Mouse (Mus musculus): ENCODE results near the gene Gabrp. TPM values are rescaled to one million over a fixed set of nuclear protein-coding genes. Genes with fewer than 3 reads are reported as not detected.

Gabrp gene
- total RNA-seq (2021): not detected

DNA sequence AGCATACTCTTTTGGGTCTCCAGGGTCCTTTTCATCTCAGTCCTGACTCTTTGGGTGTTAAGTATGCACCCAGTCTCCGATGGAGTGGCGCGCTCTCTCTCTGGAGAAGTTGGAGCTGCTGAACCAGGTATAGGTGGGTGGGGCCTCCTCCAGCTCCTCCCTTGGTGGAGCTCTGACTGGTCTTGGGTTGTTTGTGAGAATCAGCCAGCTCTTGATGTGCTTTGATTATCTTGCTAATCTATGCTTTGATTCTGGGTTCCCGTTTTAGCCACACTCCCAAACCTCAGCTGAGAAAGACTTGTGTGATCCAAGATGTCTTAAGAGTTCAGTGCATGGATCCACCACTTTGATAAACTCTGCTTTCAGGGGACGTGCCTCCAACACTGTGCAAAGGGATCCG lies at the start of gene Gabrp:
Gabrp (minus strand) TSS at position 101 of the 400 bp plus-strand sequence.
- no peak for DNase-seq (ENCODE audit: low spot score)
- intact Hi-C loops (cut with DNase I): no loop called here

DNA sequence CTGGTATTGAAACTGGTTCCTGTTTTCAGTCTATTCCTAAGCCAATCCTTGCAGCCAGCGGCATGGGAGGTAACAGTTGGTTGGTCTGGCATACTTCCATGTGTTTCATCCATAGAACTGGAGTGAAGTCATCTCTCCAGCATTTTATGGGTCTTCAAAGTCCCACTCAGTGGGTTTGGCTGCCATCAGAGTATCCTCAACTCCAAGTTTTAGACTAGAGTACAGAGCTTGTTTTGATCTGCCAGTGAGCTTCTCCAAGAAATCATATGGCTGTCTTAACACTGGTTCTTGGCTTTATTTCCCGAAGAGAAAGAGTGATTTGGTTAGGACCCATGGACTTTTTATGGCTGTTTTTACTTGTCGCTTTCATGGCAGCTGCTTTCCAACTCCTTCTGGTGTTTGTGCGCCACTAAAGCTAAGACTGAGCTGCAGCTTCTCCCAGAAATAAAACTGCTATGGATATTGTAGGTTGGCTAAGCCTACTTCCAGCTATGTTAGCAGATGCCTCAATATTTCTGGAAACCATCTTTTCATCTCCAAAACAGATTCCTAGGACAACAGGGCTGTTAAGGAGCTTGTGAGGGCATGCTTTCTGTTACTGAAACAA lies 48.5 kb upstream of the Gabrp start:
- no peak for DNase-seq (ENCODE audit: low spot score)
- intact Hi-C loops (cut with DNase I): no loop called here

DNA sequence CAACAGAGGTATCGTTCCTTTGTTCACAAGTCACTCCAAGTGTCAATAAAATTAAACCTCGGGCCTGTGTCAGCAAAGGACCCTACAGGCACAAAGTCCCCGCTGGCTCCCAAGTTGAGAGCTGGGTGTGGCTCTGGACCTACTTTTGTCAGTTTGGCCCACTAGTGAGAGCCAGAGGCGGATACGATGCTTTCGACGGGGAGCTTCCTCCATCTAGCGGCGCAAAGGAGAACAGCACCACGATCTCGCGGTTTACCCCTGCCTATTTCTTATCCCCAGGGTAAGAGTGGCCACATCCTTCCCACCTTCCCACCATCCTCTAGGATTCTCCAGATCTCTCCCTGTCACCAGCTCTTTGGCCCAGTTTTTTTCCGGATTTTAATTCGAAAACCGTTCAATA lies 35.5 kb upstream of the Gabrp start:
- DNase-seq (ENCODE audit: low spot score): peak; percentile 21
- intact Hi-C loops (cut with DNase I): loop anchor here (1.0 kb wide), 1 partner anchor 438 kb away; no protein-coding TSS in a partner anchor

DNA sequence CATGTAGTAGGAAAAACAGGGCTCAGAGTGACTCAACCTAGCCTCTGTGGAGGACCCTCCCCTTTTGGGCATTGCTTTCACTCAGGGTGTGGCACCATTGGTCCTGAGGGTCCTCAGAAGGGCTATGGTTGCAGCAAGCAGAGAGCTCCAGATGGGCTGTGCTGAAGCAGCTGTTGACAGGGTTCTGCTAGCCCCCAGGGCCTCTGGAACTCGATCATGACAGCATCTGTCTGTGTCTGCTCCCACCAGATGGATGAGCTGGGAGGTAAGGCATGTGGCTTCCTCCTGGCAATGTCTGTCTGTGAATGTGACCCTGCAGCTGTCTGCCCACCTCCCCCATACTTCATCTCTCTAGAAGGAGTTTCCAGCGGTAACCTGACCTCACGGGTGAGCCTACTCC lies 29.0 kb upstream of the Gabrp start:
- intact Hi-C loops (cut with DNase I): no loop called here
- no peak for DNase-seq (ENCODE audit: low spot score)

DNA sequence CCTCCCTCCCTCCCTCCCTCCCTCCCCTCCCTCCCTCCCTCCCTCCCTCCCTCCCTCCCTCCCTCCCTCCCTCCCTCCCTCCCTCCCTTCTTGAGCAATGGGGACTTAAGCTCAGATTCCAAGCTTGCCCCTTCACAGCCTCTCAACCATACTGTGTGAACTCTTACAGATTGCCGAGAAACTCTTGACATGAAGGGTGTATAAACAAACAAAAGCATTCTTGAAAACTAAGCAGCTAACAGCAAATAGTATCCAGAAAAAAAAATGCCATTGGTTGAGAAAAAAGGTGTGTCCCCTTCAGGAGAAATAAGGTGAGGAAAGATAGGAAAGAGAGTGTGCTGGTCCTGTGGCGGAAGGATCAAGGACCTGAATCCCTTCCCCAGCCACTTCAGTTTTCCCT lies 24.4 kb upstream of the Gabrp start:
- intact Hi-C loops (cut with DNase I): no loop called here

DNA sequence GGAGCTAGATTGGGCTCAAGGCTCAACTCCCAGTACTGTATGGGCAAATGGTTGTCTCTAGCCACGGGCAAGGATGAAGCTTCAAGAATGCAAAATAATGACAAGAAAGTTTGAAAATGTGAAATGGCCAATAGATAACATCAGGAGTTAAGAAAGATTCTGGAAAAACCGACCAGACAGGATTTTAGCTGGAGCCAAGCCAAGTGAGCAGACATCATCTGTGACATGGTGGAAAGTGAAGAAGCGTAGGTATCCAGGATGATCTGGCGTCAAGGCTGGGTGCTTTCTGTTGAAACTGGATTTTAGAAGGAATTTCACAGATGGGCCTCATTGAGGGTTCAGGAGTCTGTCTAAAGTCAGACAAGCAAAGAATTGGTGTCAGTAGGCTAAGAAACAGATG lies 20.2 kb upstream of the Gabrp start, which contains the start of gene D130052B06Rik:
D130052B06Rik (plus strand) TSS at position 317 of the 400 bp plus-strand sequence.
- intact Hi-C loops (cut with DNase I): no loop called here
- DNase-seq (ENCODE audit: low spot score): no peak

More for the DNA sequence above, 24.4 kb upstream of the Gabrp start:
- no peak for DNase-seq (ENCODE audit: low spot score)

DNA sequence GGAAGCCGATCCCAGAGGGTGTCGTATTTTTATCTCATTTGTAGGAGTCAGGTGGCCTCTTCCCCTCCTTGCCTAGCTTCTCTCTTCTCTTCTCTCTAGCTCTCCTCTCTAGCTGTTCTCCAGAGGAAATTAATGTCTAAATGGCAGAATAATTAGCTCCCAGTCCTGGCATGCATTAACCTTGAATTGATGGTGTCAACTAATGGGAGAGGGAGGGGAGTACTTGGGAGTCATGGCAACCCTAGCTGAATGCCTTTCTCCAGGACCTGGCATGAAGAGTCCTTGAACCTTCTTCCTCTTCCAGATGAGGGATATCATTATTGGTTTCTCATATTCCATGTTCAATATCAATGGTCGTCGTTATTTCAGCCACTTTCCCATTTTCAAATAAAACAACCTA lies 17.9 kb upstream of the Gabrp start:
- intact Hi-C loops (cut with DNase I): no loop called here
- DNase-seq (ENCODE audit: low spot score): no peak

DNA sequence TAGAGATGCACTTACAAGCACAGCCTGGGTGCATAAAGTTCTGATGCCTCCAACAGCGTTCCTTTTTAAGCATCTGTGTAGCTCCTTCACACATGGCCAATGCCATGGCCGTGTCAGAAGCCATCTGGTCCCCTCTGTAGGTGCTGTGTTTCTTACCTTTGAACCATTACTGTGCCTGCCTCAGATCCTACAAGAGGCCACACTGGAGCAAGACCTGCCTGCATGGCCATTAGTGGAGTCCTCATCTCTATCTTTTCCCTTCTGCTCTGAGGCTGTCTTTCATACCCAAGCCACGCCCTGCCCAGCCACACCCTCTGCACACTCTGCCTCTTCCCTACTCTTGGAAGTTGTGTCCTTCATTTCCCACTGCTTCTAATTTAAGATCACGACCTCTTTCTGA lies 14.1 kb upstream of the Gabrp start:
- intact Hi-C loops (cut with DNase I): no loop called here
- no peak for DNase-seq (ENCODE audit: low spot score)

DNA sequence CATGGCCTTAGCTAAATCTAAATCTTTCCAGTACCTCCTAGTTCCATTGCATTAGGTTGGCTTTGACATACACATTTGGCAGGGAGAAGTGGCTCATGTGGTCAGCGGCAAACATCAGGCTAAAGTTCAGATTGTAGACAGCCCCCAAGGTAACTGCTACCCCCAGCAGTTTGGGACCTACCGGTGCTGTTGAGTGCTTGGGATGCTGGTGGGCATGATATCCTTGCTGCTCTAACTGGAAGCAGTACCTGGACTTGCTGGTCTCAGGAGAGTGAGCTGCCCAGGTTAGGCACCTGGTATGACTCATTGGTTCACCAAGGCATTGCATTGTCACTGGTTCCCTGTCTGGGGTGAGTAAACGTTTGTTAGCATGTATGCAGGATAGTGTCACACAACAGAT lies 12.0 kb upstream of the Gabrp start:
- no peak for DNase-seq (ENCODE audit: low spot score)
- intact Hi-C loops (cut with DNase I): no loop called here

DNA sequence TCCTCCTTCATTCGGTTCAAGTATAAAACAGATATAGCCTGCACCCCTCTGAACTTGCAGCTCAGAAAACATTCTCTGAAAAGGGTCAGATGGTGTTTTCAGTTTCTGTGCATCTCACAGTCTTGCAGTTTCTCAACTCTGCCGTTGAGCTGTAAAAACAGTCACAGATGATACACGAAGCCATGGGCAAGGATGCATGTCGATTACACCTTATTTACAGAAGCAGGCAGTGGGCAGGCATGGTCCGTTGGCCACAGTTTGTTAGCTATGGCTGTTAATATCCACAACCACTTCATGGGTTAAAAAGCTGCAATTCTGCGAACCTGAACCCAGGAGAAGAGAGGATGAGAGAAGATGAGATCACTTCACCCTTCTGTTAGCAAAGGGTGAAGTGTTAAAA lies 7.9 kb upstream of the Gabrp start:
- intact Hi-C loops (cut with DNase I): no loop called here

DNA sequence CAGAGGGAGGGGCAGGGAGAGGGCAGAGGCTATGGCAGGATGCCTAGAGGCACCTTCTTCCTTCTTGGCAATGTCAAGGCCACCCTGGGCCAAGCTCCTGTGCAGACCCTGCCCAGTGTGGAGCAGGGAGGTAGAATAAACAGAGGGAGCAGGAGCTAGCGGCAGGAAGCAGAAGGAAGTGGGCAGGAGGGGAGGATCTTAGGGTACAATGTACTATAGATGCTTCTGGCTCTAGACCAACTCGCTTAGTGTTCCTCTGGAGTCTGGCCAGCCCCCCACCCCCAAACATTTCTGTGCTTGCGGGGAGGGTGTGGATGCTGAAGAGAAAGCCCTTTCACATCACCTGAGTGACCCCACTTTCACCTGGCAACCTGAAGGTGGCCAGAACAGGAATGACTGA lies 862 bp upstream of the Gabrp start:
- DNase-seq (ENCODE audit: low spot score): no peak
- intact Hi-C loops (cut with DNase I): no loop called here

More for the DNA sequence above, 7.9 kb upstream of the Gabrp start:
- no peak for DNase-seq (ENCODE audit: low spot score)

DNA sequence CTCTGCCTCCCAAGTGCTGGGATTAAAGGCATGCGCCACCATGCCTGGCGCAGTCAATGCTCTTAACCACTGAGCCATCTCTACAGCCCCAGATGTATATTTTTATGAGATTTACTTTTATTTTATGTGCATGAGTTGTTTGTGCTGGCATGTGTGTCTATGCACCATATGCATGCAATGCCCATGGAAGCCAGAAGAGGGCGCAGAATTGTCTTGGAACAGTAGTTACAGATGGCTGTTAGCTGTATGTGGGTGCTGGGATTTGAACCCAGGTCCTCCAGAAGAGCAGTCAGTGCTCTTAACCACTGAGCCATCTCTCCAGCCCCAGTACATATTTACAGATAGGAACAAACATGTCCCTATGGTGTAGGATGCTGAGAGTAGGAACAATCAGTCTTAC lies 3.8 kb downstream of the Gabrp start:
- DNase-seq (ENCODE audit: low spot score): no peak
- intact Hi-C loops (cut with DNase I): no loop called here

DNA sequence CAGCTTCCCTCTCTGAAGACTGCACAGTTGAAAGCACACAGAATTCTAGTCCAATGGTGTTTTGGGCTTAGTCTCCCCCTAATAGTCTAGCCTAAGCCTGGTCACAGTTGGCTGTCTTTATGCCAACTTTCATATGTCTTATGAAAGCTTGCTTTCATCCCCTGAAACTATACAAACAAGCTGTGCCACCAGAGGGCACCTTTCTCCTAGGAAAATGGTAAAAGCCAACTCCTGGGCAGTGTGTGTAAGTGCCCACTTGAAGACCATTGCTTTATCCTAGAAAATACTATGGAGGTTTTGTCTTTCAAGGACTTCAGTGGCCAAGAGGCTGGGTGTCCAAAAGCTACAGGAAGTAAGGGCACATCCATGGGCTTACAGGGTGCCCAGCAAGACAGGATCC lies 8.3 kb downstream of the Gabrp start:
- no peak for DNase-seq (ENCODE audit: low spot score)
- intact Hi-C loops (cut with DNase I): no loop called here

DNA sequence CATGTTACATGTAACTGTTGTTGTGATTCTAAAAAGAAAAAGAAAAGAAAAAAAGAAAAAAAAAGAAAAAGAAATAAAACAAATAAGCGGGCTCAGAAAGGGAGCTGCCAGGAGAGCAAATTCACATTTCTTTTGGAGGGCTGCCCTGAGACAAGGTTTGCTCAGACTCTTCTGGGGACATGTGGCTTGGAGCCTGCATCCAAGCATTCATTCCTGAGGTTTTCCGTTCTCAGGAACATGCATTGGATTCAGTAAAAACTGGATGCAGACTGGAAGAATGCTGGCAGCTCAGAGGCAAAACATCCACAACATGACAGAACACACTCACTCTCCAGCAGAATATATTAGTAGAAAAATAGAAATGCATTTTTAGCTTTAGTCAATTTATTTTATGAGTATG lies 14.8 kb downstream of the Gabrp start:
- DNase-seq (ENCODE audit: low spot score): no peak

DNA sequence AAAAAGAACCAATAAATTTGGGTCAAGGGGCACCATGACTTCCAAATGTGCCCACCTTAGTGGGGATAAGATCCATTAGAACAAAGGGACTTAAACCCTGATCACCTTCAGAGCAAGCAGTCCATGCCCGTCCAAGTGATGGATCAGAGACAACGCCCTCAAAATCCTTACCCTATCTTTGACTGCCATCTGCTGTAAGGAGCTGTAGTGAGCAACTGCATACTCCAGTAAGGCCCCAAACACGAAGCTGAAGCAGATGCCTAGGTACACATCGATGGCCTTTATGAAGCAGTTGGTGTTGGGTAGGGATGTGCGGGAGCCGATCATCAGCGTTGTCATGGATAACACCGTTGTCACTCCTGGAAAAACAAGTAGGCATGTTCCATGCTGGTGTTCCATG lies 24.6 kb downstream of the Gabrp start:
- DNase-seq (ENCODE audit: low spot score): no peak

More for the DNA sequence above, 14.8 kb downstream of the Gabrp start:
- intact Hi-C loops (cut with DNase I): no loop called here

DNA sequence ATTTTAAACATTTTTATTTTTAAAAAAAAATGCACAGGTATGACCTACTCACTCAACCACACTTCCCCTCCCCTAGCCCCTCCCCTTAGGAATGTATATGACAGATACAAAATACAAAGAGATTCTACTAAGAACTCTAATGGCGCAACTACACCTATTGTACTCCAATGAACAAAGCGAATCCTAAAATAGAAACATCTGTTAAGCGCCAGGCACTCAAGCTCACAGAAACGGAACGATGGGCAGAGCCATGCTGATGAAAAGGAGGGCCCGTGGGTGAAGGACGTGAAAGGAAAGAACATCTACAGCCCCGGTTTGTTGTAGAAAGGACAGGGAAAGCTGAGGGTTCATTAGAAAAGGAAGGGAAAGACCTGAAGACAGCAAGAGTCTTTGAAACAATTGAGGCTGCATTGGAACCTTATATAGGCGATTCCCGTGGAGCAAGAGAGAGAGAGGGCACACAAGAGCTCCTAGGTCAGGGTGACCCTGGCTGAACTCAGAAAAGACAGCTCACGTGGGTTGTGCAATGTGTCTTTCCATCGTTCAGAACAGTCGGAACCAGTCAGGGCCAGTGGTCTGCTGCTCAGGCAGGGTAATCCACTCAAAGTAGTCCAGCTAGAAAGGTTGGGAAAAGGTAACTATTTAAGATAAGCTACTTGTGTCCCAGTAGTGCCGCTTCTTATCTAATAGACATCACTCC lies 27.7 kb downstream of the Gabrp start:
- no peak for DNase-seq (ENCODE audit: low spot score)
- intact Hi-C loops (cut with DNase I): no loop called here

More for the DNA sequence above, 24.6 kb downstream of the Gabrp start:
- intact Hi-C loops (cut with DNase I): no loop called here

DNA sequence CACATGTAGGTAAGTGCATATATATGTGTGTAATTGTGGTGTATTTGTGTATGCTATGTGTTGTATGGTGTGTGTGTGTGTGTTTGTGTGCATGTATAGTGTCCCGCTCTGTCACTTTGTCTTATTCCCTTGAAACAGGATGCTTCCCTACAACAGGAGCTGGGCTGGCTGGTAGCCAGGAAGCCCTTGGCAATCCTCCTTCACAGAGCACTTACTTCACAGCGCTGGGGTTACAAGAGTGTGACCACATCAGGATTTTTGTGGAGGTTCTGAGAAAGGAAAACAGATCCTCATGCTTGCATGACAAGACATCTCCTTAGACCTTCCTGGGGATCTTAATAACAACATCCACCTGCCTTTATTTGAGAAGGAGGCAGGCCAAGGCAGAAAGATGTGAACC lies 31.4 kb downstream of the Gabrp start:
- no peak for DNase-seq (ENCODE audit: low spot score)
- intact Hi-C loops (cut with DNase I): no loop called here

DNA sequence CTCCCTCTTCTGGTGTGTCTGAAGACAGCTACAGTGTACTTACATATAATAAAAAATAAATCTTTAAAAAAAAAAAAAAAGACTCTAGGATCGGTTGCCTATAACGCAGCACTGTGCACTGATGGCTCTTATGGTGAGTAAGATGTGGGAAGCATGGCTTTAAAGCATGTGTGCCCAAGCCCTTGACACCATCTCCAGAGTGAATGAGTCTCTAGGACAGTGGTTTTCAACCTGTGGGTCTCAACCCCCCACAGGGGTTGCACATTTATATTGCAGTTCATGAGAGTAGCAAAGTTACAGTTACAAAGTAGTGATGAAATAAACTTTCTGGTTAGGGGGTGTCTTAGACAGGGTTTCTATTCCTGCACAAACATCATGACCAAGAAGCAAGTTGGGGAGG lies 33.8 kb downstream of the Gabrp start:
- no peak for DNase-seq (ENCODE audit: low spot score)
- intact Hi-C loops (cut with DNase I): no loop called here

DNA sequence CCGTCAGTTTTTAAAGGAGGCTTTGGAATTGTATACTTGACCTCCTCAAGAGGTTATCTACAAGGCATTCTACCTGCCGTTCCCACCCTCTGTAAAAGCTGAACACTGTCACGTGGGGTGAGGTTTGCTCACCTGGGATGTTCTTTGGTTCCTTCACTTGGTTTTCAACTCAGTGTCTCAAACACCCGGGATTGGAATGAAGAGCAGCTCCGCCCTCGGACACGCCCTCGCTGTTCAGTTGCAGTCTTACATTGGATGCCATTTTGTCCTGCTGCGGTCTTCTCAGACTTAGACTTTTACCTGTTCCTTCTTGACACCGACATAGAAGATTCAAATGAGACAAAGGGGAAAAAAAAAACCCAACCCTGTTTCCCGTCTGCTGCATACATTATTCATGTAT lies 34.6 kb downstream of the Gabrp start:
- intact Hi-C loops (cut with DNase I): no loop called here
- no peak for DNase-seq (ENCODE audit: low spot score)

DNA sequence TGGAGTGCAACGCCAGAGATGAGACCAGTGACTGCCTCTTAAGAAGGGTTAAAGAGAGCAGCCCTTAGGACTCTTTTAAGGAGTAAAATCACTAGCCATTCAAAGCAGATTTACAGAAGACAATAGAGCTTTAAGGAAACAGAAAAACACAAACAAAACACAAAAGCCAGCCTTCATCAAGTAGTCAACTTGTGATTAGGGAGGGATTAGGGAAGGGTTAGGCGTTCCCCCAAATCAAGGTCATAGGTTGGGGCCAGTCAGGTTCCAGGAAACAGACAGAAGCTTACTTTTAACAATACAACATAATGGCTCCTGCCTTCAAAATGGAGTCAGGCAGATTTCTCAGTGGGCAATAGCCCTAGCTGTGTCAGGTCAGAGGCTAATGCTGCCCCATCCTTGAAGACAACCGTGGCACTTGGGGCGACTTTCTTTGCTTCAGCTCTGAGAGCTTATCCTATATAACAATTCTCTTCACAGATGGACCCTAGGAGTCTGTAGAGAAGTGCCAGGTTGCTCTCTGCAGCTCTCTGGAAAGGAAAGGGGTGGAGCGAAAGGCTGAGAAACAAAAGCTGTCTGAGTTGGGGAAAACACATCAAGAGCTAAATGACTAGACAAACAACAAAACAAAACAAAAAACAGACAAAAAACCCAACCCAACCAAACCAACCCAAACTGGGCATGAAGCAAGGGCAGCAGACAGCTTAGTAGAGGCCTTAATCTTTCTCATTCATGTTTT lies 41.2 kb downstream of the Gabrp start:
- intact Hi-C loops (cut with DNase I): no loop called here
- no peak for DNase-seq (ENCODE audit: low spot score)

DNA sequence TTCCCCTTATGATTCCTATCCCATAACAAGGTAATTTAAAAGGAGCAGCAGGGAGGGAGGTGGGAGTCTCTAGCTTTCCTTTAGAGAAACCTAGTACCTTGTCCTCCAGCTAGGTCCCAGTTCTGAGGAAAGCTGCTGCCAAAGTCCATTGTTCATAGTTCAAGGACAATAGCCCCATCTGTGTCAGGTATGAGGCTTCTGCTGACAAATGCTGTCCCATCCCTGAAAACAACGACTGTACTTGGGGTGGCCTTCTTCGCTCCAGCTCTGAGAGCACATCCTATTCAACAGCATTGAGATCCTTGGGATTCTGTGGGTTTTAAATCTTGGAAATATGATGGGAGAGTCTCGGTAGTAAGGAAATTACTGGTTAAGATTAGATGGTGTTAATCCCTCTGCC lies 42.1 kb downstream of the Gabrp start:
- DNase-seq (ENCODE audit: low spot score): no peak
- intact Hi-C loops (cut with DNase I): no loop called here
